Mouse (Mus musculus): ENCODE data around the gene Pappa. TPM values are rescaled to one million over a fixed set of nuclear protein-coding genes. Genes with fewer than 3 reads are reported as not detected.

The Pappa gene
- polyA plus RNA-seq, 1 experiment from 2014 or later = 0.33 TPM

DNA sequence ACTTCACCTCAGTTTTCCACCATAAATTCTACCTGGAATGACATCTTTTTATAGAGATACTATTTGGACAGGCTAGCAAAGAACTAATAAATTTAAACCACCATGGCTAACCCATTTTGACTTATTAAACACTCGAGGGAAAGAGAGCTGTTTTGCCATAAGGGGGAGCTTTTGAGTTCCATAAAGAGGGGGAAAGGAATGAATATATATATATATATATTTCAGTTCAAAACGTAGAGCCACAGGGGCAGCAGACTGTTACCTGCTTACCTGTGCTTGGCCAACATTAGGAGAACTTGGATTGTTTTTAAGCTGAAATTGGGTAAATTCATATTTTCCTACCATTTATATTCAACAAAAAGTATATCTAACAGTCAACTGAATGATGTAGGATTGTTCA is 1.1 kb upstream of the Pappa start:
- no peak for ATAC-seq
- peak; percentile 37 for TF ChIP-seq CTCF (IDR thresholded peaks at IDR 0.05; ENCODE audit: low read depth)
- no peak overlapping the region; the same call in 1 of the 2 replicates for H3K4me3 ChIP-seq (ENCODE audit: low read depth, low read length)
- H3K9me3 ChIP-seq (ENCODE audit: control insufficient read depth) = no peaks in the 10 kb centered on the region
- no peak overlapping the region for H3K27ac ChIP-seq (ENCODE audit: low read depth, low read length)
- no peaks in the 10 kb centered on the region for H3K36me3 ChIP-seq (ENCODE audit: control insufficient read depth, insufficient read depth)
- no peak overlapping the region for H3K4me2 ChIP-seq (replicated peaks; ENCODE audit: low read depth)
- H3K27me3 ChIP-seq (replicated peaks; ENCODE audit: control insufficient read depth, insufficient read depth, low read length) = peaks cover 28% of the 10 kb centered on the region
- no peak overlapping the region for H3K9ac ChIP-seq (ENCODE audit: low read depth, low read length)
- 3% methylated on average over 2 of the region's 2 CpGs for WGBS
- no peaks in the 10 kb centered on the region for H3K4me1 ChIP-seq (replicated peaks; ENCODE audit: control insufficient read depth, insufficient read depth, low read length)

DNA sequence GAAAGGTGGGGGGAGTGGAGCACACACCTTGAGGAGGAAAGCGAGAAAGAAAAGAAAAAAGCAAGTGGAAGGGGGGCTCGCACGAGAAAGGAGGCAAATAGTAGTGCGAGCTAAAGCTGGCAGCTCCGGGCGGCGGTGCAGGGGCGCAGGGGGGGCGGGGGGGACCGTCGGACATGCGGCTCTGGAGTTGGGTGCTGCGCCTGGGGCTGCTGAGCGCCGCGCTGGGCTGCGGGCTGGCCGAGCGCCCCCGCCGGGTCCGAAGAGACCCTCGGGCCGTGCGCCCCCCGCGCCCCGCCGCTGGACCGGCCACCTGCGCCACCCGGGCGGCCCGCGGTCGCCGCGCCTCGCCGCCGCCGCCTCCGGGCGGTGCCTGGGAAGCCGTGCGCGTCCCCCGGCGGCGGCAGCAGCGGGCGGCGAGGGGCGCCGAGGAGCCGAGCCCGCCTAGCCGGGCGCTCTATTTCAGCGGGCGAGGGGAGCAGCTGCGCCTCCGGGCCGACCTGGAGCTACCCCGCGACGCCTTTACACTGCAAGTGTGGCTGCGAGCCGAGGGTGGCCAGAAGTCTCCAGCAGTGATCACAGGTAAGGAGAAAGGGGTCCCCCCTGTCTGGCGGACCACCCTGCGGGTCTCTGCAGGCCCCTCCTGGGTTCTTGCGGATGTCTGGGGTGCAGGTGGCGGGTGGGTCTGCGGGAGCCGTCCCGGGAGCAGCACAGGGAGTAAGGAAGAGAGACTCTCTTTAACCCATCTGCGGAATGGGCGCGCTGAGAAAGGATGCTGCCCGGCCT is 586 bp downstream of the Pappa start:
- no peak for TF ChIP-seq CTCF (IDR thresholded peaks at IDR 0.05; ENCODE audit: low read depth)
- Histone ChIP-seq H3K36me3 (ENCODE audit: control insufficient read depth, insufficient read depth) (no peaks in the 10 kb centered on the region), H3K27ac (ENCODE audit: low read depth, low read length) (no peak overlapping the region), H3K9me3 (ENCODE audit: control insufficient read depth) (no peaks in the 10 kb centered on the region), H3K27me3 (replicated peaks; ENCODE audit: control insufficient read depth, insufficient read depth, low read length) (peaks cover 28% of the 10 kb centered on the region), H3K4me3 (ENCODE audit: low read depth, low read length) (peak overlapping the region; percentile 46), H3K9ac (ENCODE audit: low read depth, low read length) (peak overlapping the region; percentile 42; the same call in 1 of the 2 replicates), H3K4me1 (replicated peaks; ENCODE audit: control insufficient read depth, insufficient read depth, low read length) (no peaks in the 10 kb centered on the region), H3K4me2 (replicated peaks; ENCODE audit: low read depth) (peak overlapping the region; percentile 76)
- WGBS = 1% methylated on average over 45 of the region's 80 CpGs
- 0 out of 2 replicates have a peak, but pooled peaks have one; percentile 22 for ATAC-seq

DNA sequence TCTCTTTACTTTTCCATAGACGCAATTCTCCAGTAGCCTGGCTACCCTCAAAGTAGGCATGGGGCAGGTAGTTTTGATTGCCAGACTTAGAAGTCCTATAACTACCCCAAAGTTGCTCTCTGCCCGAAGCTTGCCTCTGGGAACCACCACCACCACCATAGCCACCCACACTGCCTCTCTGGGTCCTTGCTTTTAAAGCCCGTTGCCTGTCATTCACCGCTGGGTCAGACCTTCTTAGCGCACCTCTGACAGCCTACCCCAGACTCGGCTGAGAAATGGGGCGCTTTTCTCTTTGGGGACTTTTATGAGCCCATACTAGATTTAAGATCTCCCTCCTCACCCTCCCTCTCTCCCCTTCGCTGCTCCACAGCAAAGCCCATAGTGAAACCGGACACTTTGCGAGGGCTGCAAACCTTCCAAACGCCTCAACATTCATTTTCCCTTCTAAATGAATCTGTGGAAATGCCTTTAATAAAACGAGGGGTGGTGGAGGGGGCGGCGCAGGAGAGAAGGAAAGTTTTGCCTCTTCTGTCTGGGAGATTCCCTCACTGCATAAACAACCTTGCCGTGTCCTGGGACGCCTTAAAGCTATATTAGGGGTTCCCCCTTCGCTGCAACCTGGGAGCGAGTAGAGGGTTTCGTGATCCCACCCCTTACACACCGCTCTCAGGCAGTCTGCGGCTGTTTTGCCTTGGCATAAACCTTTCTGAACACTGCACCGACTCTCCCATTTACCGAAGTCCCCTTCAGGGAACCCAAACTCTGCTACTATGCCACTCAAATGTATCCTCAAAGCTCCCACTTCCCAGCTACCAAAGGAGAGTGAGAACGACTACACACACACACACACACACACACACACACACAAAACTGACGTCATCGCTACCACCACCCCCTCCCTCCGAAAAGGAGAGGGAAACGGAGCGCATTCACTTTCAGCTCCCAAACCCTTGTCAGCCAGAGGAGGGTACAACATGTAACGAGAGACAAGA is 1.7 kb downstream of the Pappa start:
- ATAC-seq = 0 out of 2 replicates have a peak, but pooled peaks have one; percentile 29
- TF ChIP-seq CTCF (IDR thresholded peaks at IDR 0.05; ENCODE audit: low read depth) = no peak
- H3K9me3 ChIP-seq (ENCODE audit: control insufficient read depth) = no peaks in the 10 kb centered on the region
- peaks cover 28% of the 10 kb centered on the region for H3K27me3 ChIP-seq (replicated peaks; ENCODE audit: control insufficient read depth, insufficient read depth, low read length)
- no peaks in the 10 kb centered on the region for H3K4me1 ChIP-seq (replicated peaks; ENCODE audit: control insufficient read depth, insufficient read depth, low read length)
- no peak overlapping the region; the same call in 1 of the 2 replicates for H3K27ac ChIP-seq (ENCODE audit: low read depth, low read length)
- H3K9ac ChIP-seq (ENCODE audit: low read depth, low read length) = peak overlapping the region; percentile 11; the same call in 1 of the 2 replicates
- H3K36me3 ChIP-seq (ENCODE audit: control insufficient read depth, insufficient read depth) = no peaks in the 10 kb centered on the region
- peak overlapping the region; percentile 46 for H3K4me3 ChIP-seq (ENCODE audit: low read depth, low read length)
- H3K4me2 ChIP-seq (replicated peaks; ENCODE audit: low read depth) = peak overlapping the region; percentile 76
- WGBS = 1% methylated on average over 30 of the region's 30 CpGs

DNA sequence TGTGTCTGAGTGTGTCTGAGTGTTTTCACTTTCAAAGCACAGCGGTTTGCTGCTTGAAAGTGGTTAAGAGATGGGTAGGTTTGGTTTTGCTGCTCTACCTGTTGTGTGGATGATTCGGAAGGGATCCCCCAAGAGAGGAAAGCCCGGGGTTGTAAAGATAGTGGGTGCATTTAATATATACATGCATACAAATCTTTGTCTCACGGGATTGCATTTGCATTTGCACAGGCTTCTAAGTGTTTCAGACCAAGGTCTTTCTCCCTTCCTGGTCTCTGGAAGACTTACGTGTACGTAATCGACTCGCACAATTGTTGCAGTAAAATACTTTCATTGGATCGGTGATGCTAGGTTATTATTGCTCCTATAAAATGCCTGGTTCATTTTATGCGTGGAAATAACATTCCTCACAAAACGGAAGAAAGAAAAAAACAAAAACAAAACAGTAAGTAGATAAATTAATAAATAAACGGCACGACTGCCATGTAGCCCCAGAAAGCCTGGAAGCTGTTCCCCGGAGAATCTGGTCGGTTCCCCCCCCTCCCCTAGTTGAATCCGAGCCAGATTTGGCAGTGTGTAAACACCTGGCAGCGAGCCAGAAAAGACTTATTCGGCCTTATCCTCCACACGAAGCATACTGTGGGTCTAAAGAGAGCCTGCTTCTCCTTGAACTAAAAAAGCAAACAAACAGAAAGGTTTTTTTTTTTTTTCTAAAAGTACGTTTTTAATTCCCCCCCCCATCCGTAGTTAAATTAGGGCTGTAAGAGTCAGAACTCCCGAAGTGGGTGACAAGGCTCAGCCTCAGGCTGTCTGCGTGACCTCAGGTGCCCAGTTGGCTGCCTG is 2.7 kb downstream of the Pappa start:
- no peak for ATAC-seq
- no peak overlapping the region; the same call in 1 of the 2 replicates for H3K27ac ChIP-seq (ENCODE audit: low read depth, low read length)
- peak overlapping the region; percentile 11; the same call in 1 of the 2 replicates for H3K9ac ChIP-seq (ENCODE audit: low read depth, low read length)
- peak overlapping the region; percentile 76 for H3K4me2 ChIP-seq (replicated peaks; ENCODE audit: low read depth)
- H3K36me3 ChIP-seq (ENCODE audit: control insufficient read depth, insufficient read depth) = no peaks in the 10 kb centered on the region
- no peak for TF ChIP-seq CTCF (IDR thresholded peaks at IDR 0.05; ENCODE audit: low read depth)
- H3K9me3 ChIP-seq (ENCODE audit: control insufficient read depth) = no peaks in the 10 kb centered on the region
- WGBS = 6% methylated on average over 23 of the region's 23 CpGs
- no peaks in the 10 kb centered on the region for H3K4me1 ChIP-seq (replicated peaks; ENCODE audit: control insufficient read depth, insufficient read depth, low read length)
- peaks cover 28% of the 10 kb centered on the region for H3K27me3 ChIP-seq (replicated peaks; ENCODE audit: control insufficient read depth, insufficient read depth, low read length)
- peak overlapping the region; percentile 46 for H3K4me3 ChIP-seq (ENCODE audit: low read depth, low read length)

DNA sequence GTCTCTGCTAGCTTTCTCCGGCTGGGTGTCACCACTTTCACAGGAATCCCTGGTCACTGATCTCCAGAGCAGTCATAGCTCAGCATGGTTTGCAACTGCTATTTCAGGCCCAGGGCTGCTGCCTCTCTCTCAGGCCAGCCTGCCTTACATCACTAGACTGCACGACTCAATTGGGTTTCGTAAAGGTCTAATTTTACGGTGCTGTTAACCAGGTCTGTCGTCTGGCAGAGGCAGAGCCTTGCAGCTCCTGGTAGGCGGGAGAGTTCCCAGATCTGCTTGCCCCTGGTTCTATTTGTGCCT is 3.3 kb downstream of the Pappa start:
- Histone ChIP-seq H3K4me1 (replicated peaks; ENCODE audit: control insufficient read depth, insufficient read depth, low read length) (no peaks in the 10 kb centered on the region), H3K27me3 (replicated peaks; ENCODE audit: control insufficient read depth, insufficient read depth, low read length) (peaks cover 28% of the 10 kb centered on the region), H3K9me3 (ENCODE audit: control insufficient read depth) (no peaks in the 10 kb centered on the region), H3K9ac (ENCODE audit: low read depth, low read length) (no peak overlapping the region), H3K4me3 (ENCODE audit: low read depth, low read length) (peak overlapping the region; percentile 46), H3K4me2 (replicated peaks; ENCODE audit: low read depth) (peak overlapping the region; percentile 76; the same call in 1 of the 2 replicates), H3K36me3 (ENCODE audit: control insufficient read depth, insufficient read depth) (no peaks in the 10 kb centered on the region), H3K27ac (ENCODE audit: low read depth, low read length) (no peak overlapping the region)
- no peak for TF ChIP-seq CTCF (IDR thresholded peaks at IDR 0.05; ENCODE audit: low read depth)
- 27% methylated on average over 6 of the region's 6 CpGs for WGBS
- no peak for ATAC-seq

Data from intestine, postnatal 0 days (tissue).